Mouse (Mus musculus) B cell, adult 67 days (primary cell): ENCODE results near the gene Cfap36. TPM values are rescaled to one million over a fixed set of nuclear protein-coding genes. Genes with fewer than 3 reads are reported as not detected.

Source experiments
- total RNA-seq, 2 experiments: library from RNA; stranded (reverse); gene quantifications; 4 replicates each; pipeline ENCODE4 v1.2.4; 2023

The Cfap36 gene
- total RNA-seq: 10 to 100 TPM; 24.2 to 24.7 TPM

DNA sequence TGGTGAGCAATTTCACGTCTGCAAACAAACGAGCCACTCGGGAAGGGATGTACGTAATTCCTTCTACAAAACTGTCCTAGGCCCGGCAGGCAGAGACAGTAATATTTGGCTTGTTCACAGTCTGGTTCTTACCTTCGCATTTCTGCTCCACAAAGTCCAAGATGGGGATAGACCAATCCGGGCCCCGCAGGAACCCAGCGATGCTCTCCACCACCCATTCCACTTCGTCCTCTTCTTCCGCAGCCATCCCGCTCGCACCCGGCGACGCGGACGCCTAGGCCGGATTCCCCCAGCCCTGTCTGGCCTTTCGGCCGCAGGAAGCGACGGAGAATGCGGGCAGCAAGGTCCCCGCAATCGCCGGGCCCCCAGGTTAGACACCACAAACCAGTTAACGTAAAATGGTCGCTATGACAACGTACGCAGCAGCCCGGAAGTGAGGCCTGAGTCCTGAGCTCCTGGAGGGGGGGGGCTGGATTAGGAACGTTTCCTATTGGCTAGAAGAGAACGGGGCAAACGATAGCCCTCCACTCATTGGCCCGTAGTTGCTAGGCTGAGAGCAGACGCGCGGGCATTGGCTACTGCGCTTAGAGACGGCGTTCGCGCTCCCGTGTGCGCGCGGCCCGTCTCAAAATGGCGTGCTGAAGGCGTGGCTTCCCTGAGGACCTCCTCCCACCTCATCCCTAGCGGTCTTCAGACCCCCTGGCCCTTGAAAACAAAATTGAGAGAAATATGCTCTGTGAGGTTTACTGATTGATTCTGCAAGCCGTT is at the start of gene Cfap36:
Cfap36 (minus strand) TSS at position 527 of the 768 bp plus-strand sequence.

DNA sequence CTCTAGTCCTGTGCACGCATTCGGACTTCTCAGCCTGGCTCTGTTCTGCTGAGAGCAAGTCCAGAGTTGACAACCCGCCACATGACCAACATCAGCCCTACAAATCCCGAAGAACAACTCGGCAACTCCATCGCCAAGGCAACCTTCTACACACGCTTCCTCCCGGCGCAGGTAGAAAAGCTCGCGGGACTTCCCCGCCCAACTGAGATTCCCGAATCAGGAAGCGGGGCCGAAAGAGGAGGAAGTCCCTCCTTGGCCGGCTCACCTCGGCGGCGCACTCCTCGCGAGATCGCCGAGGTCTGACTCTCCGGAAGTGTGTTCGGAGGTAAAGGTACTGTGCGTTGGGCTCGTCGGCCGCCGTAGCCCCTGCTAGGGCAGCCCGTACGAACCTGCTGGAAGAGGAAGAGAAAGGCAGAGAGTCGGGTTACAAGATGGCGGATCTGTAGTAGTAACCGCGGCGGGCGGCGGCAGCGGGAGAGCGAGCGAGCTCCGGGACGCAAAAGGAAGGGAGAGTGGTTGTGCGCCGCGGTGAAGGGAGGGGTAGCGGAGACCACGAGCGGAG is 74.6 kb downstream of the Cfap36 start, which contains the start of gene Ppp4r3b:
Ppp4r3b (plus strand) TSS at position 328 of the 562 bp plus-strand sequence.

Other genes starting within 250 kb of the Cfap36 start
- 10 to 100 TPM; 39.3 to 43.5 TPM for gene Pnpt1, start 116.7 kb downstream of the Cfap36 start, total RNA-seq
- gene Ppp4r3b, start 74.5 kb downstream of the Cfap36 start, total RNA-seq: 100 to 1,000 TPM; 145 to 165 TPM
- gene Ccdc88a, start 126.2 kb upstream of the Cfap36 start, total RNA-seq: 10 to 100 TPM in 1 of 2 experiments, 1 to 10 TPM in 1; 9.8 to 10.8 TPM